In the genomic region with DNA sequence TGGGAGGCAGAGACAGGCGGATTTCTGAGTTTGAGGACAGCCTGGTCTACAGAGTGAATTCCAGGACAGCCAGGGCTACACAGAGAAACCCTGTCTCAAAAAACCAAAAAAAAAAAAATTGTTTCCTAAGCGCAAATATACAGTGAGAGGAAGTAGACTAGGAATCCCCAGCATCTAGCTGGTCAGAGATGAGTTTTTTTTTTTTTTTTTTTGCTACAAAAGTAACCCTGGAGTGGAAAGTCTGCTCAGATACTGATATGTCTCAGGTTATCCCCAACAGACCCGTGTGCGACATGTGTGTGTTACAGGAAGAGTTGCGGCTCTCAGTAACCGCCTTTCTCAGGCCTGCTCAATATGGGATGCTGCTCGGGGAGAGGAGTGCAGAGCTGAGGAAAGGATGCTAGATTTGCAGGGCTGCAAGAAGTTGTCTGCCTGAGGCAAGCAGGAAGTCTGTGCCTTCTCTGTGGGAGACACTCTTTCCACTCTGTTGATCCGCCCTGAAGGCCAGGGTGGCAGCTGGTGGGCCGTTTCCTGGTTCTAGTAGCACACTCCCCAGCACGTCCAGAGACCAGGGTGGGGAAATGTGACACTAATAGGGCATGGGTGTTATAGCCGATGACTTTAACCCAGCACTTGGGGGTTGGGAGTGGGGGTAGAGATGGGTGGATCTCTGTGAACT, we compare ENCODE assay signal across 11 mouse cellular contexts. TPM values are rescaled to one million over a fixed set of nuclear protein-coding genes. Genes with fewer than 3 reads are reported as not detected.
DNase-seq lines count a peak whose midpoint lies in the region; ATAC-seq and TF ChIP-seq lines count a peak whose summit lies in the region.
"Had no signal": no experiment of that assay in that cellular context is flagged by ENCODE, and none has a peak within 500 bp of the region (broad histone marks: within the 10 kb centered on the region; RNA-seq: fewer than 3 reads in every experiment).

No protein-coding gene starts in this region.

- no peak for TF ChIP-seq CTCF in gastrocnemius, adult 2 months (IDR thresholded peaks at IDR 0.05)

- no peak overlapping the region for H3ac ChIP-seq in myocyte (ENCODE audit: control insufficient read depth, insufficient read length)

- no peak for ATAC-seq in midbrain, embryonic 11.5 days (ENCODE audit: low FRiP score)
- ATAC-seq in cerebellum, adult (ENCODE audit: insufficient number of reproducible peaks, low FRiP score, low TSS enrichment), result no peak

- peak; percentile 39 for DNase-seq in gastrocnemius, adult 2 months
- DNase-seq in gastrocnemius, postnatal 14 days, result no peak
- DNase-seq in midbrain, embryonic 10.5 days (ENCODE audit: low spot score), result no peak
- DNase-seq in midbrain, embryonic 11.5 days (ENCODE audit: low spot score, missing footprints), result no peak
- no peak for DNase-seq in layer of hippocampus, adult 9-10 months (ENCODE audit: low spot score)
- no peak for DNase-seq in cerebellum, adult 9-10 months
- DNase-seq: kidney, adult 2 months had no signal

- H3K36me3 ChIP-seq in midbrain, embryonic 10.5 days, result no peaks in the 10 kb centered on the region
- no peaks in the 10 kb centered on the region for H3K36me3 ChIP-seq in midbrain, embryonic 11.5 days (ENCODE audit: control insufficient read depth, insufficient read depth, low read length)
- H3K36me3 ChIP-seq in myocyte (ENCODE audit: control insufficient read depth, insufficient read depth), result no peaks in the 10 kb centered on the region
- H3K36me3 ChIP-seq: liver, embryonic 15.5 days had no signal

- H3K4me1 ChIP-seq in midbrain, embryonic 10.5 days, result peaks cover 22% of the 10 kb centered on the region
- peaks cover 4% of the 10 kb centered on the region for H3K4me1 ChIP-seq in midbrain, embryonic 11.5 days (ENCODE audit: control insufficient read depth, insufficient read depth, low read length)

- intact Hi-C loops in gastrocnemius, adult 2 months (cut with DNase I), result no loop called here
- intact Hi-C loops in gastrocnemius, postnatal 14 days (cut with DNase I; ENCODE audit: low total_unique reads), result no loop called here

- H3K4me3 ChIP-seq in gastrocnemius, adult 2 months, result peak overlapping the region; percentile 72
- no peak overlapping the region for H3K4me3 ChIP-seq in midbrain, embryonic 10.5 days
- H3K4me3 ChIP-seq in midbrain, embryonic 11.5 days (ENCODE audit: low read depth, low read length), result no peak overlapping the region
- no peak overlapping the region for H3K4me3 ChIP-seq in myocyte
- H3K4me3 ChIP-seq: erythroblast, embryonic 14.5 days; liver, embryonic 15.5 days had no signal

- H3K9me3 ChIP-seq in midbrain, embryonic 10.5 days (replicated peaks), result no peaks in the 10 kb centered on the region
- H3K9me3 ChIP-seq in midbrain, embryonic 11.5 days (ENCODE audit: control insufficient read depth, low read length), result no peaks in the 10 kb centered on the region
- H3K9me3 ChIP-seq: liver, embryonic 15.5 days had no signal

- peaks cover 8% of the 10 kb centered on the region for H3K79me2 ChIP-seq in myocyte (ENCODE audit: control insufficient read depth, insufficient read depth)

- no peak overlapping the region for H3K9ac ChIP-seq in midbrain, embryonic 11.5 days (ENCODE audit: low read length)
- H3K9ac ChIP-seq: liver, embryonic 15.5 days had no signal

- H3K4me2 ChIP-seq in midbrain, embryonic 11.5 days, result no peak overlapping the region
- H3K4me2 ChIP-seq in myocyte (ENCODE audit: low read depth), result peak overlapping the region; percentile 69
- H3K4me2 ChIP-seq: liver, embryonic 15.5 days had no signal

- TF ChIP-seq POLR2A in myocyte (IDR thresholded peaks at IDR 0.05; ENCODE audit: insufficient read length, low read depth), result no peak

- H3K27me3 ChIP-seq in midbrain, embryonic 10.5 days (ENCODE audit: low read depth, poor library complexity, severe bottlenecking), result no peaks in the 10 kb centered on the region
- H3K27me3 ChIP-seq in midbrain, embryonic 11.5 days (ENCODE audit: control insufficient read depth, insufficient read depth, low read length), result no peaks in the 10 kb centered on the region
- no peaks in the 10 kb centered on the region for H3K27me3 ChIP-seq in myocyte (ENCODE audit: control insufficient read depth, insufficient read depth, insufficient read length)
- H3K27me3 ChIP-seq: liver, embryonic 15.5 days had no signal

- 78% methylated on average over 11 of the region's 11 CpGs for WGBS in midbrain, embryonic 10.5 days
- WGBS in midbrain, embryonic 11.5 days, result 74% methylated on average over 11 of the region's 11 CpGs

- H3K27ac ChIP-seq in gastrocnemius, adult 2 months, result peak overlapping the region; percentile 96
- 0 out of 2 replicates have a peak overlapping the region, but pooled peaks have one; percentile 46 for H3K27ac ChIP-seq in midbrain, embryonic 10.5 days (replicated peaks)
- no peak overlapping the region for H3K27ac ChIP-seq in midbrain, embryonic 11.5 days (ENCODE audit: low read depth, low read length)

TF ChIP-seq in myocyte, 11 proteins besides CTCF, POLR2A, EP300 and RAD21:
- TF ChIP-seq USF1 (IDR thresholded peaks at IDR 0.05; ENCODE audit: low read depth) (no peak), POLR2AphosphoS2 (IDR thresholded peaks at IDR 0.05; ENCODE audit: insufficient read length, low read depth) (no peak), REST (IDR thresholded peaks at IDR 0.05; ENCODE audit: insufficient read depth, insufficient read length) (no peak), MYOD1 (IDR thresholded peaks at IDR 0.05; ENCODE audit: control insufficient read depth in 1 of 3, insufficient read length in 2 of 3, low read depth in 2 of 3) (no peak), E2F4 (IDR thresholded peaks at IDR 0.05; ENCODE audit: insufficient read depth) (no peak), TCF3 (IDR thresholded peaks at IDR 0.05; ENCODE audit: insufficient read length, low read depth) (no peak), MAX (IDR thresholded peaks at IDR 0.05; ENCODE audit: low read depth) (no peak), CEBPB (IDR thresholded peaks at IDR 0.05; ENCODE audit: insufficient read depth, poor library complexity, severe bottlenecking) (no peak), SRF (IDR thresholded peaks at IDR 0.05; ENCODE audit: control insufficient read depth, insufficient read length, low read depth) (no peak), MYOG (IDR thresholded peaks at IDR 0.05; ENCODE audit: control insufficient read depth in 1 of 3, insufficient read depth in 1 of 3, insufficient read length in 2 of 3, low read depth in 2 of 3) (no peak), TCF12 (IDR thresholded peaks at IDR 0.05; ENCODE audit: insufficient read depth, poor library complexity, severe bottlenecking) (no peak)

RNA-seq across cellular contexts. Expression of a gene that starts 4.7 kb away (rescaled TPM):
- total RNA-seq in gastrocnemius, adult 2 months (2021), result 100 to 1,000 TPM; 439 to 602 TPM
- total RNA-seq in gastrocnemius, postnatal 14 days (2021), result 100 to 1,000 TPM; 589 to 629 TPM
- polyA plus RNA-seq in midbrain, embryonic 10.5 days (2016; fragmentation: Nextera tagmentation; extraction: Ambion mirVana), result 1.1 and 1.3 TPM in 2 replicates
- 1.0 and 1.3 TPM in 2 replicates for polyA plus RNA-seq in midbrain, embryonic 11.5 days (2014; fragmentation: Nextera tagmentation; extraction: Ambion mirVana)
- 122 TPM for polyA plus RNA-seq in myocyte (2012; fragmentation: generic; extraction: Trizol)
- polyA plus RNA-seq: erythroblast, embryonic 14.5 days had no signal

RNA-seq across cellular contexts. Expression of a gene that starts 18.2 kb away (rescaled TPM):
- 10 to 100 TPM; 11.1 to 12.4 TPM for total RNA-seq in gastrocnemius, adult 2 months (2021)
- 1 to 10 TPM; 7.4 to 8.3 TPM for total RNA-seq in gastrocnemius, postnatal 14 days (2021)
- 102 and 113 TPM in 2 replicates for polyA plus RNA-seq in midbrain, embryonic 10.5 days (2016; fragmentation: Nextera tagmentation; extraction: Ambion mirVana)
- polyA plus RNA-seq in midbrain, embryonic 11.5 days (2014; fragmentation: Nextera tagmentation; extraction: Ambion mirVana), result 95.9 and 101 TPM in 2 replicates
- 7.5 TPM for polyA plus RNA-seq in myocyte (2012; fragmentation: generic; extraction: Trizol)

RNA-seq across cellular contexts. Expression of a gene that starts 18.3 kb away (rescaled TPM):
- 1 to 10 TPM; 6.1 to 9.4 TPM for total RNA-seq in gastrocnemius, adult 2 months (2021)
- 1 to 10 TPM; 9.1 to 9.3 TPM for total RNA-seq in gastrocnemius, postnatal 14 days (2021)
- 15.8 and 16.3 TPM in 2 replicates for polyA plus RNA-seq in midbrain, embryonic 10.5 days (2016; fragmentation: Nextera tagmentation; extraction: Ambion mirVana)
- polyA plus RNA-seq in midbrain, embryonic 11.5 days (2014; fragmentation: Nextera tagmentation; extraction: Ambion mirVana), result 18.4 and 19.4 TPM in 2 replicates
- polyA plus RNA-seq in myocyte (2012; fragmentation: generic; extraction: Trizol), result 17.0 TPM

RNA-seq across cellular contexts. Expression of a gene that starts 23.3 kb away (rescaled TPM):
- total RNA-seq in gastrocnemius, adult 2 months (2021), result not detected
- total RNA-seq in gastrocnemius, postnatal 14 days (2021), result under 1 TPM; 0.44 to 0.72 TPM
- 0.43 TPM in 1 of 2 replicates, not detected in the other for polyA plus RNA-seq in midbrain, embryonic 10.5 days (2016; fragmentation: Nextera tagmentation; extraction: Ambion mirVana)
- polyA plus RNA-seq in midbrain, embryonic 11.5 days (2014; fragmentation: Nextera tagmentation; extraction: Ambion mirVana), result 0.36 and 0.61 TPM in 2 replicates
- not detected for polyA plus RNA-seq in myocyte (2012; fragmentation: generic; extraction: Trizol)

RNA-seq across cellular contexts. Expression of a gene that starts 26.7 kb away (rescaled TPM):
- not detected for total RNA-seq in gastrocnemius, adult 2 months (2021)
- not detected for total RNA-seq in gastrocnemius, postnatal 14 days (2021)
- 0.21 TPM in 1 of 2 replicates, not detected in the other for polyA plus RNA-seq in midbrain, embryonic 10.5 days (2016; fragmentation: Nextera tagmentation; extraction: Ambion mirVana)
- 0.22 TPM in 1 of 2 replicates, not detected in the other for polyA plus RNA-seq in midbrain, embryonic 11.5 days (2014; fragmentation: Nextera tagmentation; extraction: Ambion mirVana)
- polyA plus RNA-seq in myocyte (2012; fragmentation: generic; extraction: Trizol), result not detected

Comparison
In these comparisons a context has a peak if more than half of its experiments do, and no peak if none do; other contexts are left out.
1. RNA of a gene that starts 4.7 kb away (polyA plus RNA-seq): 122 TPM in myocyte (single experiment); 1.1 to 1.3 TPM in midbrain, embryonic 10.5 days and 1.0 to 1.3 TPM in midbrain, embryonic 11.5 days; every median in the first group is over 10 times any median in the second.
2. RNA of a gene that starts 18.2 kb away (polyA plus RNA-seq): 102 to 113 TPM in midbrain, embryonic 10.5 days and 95.9 to 101 TPM in midbrain, embryonic 11.5 days; 7.5 TPM in myocyte (single experiment); every median in the first group is over 10 times any median in the second.